Mouse (Mus musculus): ENCODE measurements around the gene Cpsf4.
"Not testable (repeated sequence)": the region's sequence is repeated elsewhere in the genome, so short reads cannot be mapped to it uniquely, and the experiment has no call there.

The Cpsf4 gene

GRCm38 (mm10) chr5:145166536-145167305, at the start of gene Cpsf4, which contains the start of gene Ptcd1:
Gene Cpsf4 (plus strand): TSS chr5:145167213.
Gene Ptcd1 (minus strand): TSS chr5:145167108.
- H3K27me3 ChIP-seq (ENCODE audit: insufficient read depth, low read length): no peaks in the 10 kb centered on the region
- TF ChIP-seq POU5F1 (IDR thresholded peaks at IDR 0.05; ENCODE audit: borderline replicate concordance, low read length) (no peak), CTCF (conservative IDR thresholded peaks at IDR 0.05; ENCODE audit: low read length) (no peak)
- peaks cover 50% of the 10 kb centered on the region for H3K36me3 ChIP-seq (ENCODE audit: insufficient read depth, low read length)
- H3K4me1 ChIP-seq (replicated peaks; ENCODE audit: low read depth, low read length): peaks cover 75% of the 10 kb centered on the region
- H3K4me3 ChIP-seq (replicated peaks; ENCODE audit: low read length): peak within 1 kb of the TSS; percentile 96
- no peaks in the 10 kb centered on the region for H3K9me3 ChIP-seq (ENCODE audit: low read length)

DNA sequence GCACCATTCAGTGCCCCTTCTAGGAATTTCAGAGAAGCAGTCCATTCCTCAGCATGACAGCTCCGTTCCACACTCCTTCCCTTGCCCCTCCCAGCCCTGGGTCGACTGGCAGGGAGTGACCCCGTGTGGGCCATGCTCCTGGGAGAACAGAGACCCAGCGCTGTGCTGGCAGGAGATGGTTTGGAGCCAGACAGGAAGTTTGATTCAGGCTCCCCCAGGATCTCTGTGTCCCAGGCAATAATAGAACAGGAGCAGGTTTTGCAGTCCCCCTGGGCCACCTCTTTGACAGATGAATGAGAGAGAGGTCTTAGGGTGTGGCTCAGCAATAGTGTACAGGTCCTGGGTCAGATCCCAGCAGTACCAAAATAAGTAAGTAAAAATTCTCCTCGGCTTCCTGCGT, 49.0 kb upstream of the Cpsf4 start:
- no peak overlapping the region for H3K4me3 ChIP-seq (replicated peaks; ENCODE audit: low read length)
- TF ChIP-seq NANOG (IDR thresholded peaks at IDR 0.05; ENCODE audit: borderline replicate concordance, low read length): no peak
- no peak for TF ChIP-seq POU5F1 (IDR thresholded peaks at IDR 0.05; ENCODE audit: borderline replicate concordance, low read length)
- TF ChIP-seq CTCF (conservative IDR thresholded peaks at IDR 0.05; ENCODE audit: low read length): no peak
- no peaks in the 10 kb centered on the region for H3K9me3 ChIP-seq (ENCODE audit: low read length)

DNA sequence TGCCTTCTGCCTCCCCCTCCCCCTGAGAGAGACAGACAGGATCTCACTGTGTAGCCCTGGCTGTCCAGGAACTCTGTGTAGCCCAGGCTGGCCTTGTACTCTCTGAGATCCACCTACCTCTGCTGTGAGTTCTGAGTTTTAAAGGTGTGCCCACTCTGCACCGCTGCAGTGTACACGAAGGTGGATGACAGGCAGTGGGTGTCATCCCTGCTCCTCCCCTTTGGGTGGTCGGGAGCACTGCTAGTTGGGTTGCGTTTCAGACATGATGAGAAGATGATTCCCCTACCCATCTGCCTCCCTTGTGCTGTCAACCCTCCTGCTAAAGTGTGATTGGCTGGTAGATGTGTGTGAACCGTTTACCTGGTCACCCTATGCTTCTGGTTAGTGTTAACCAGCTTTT, 48.6 kb upstream of the Cpsf4 start:
- Histone ChIP-seq H3K4me3 (replicated peaks; ENCODE audit: low read length) (no peak overlapping the region), H3K27me3 (ENCODE audit: insufficient read depth, low read length) (peaks cover 9% of the 10 kb centered on the region), H3K9me3 (ENCODE audit: low read length) (no peaks in the 10 kb centered on the region; the same call in 1 of the 2 replicates), H3K36me3 (ENCODE audit: insufficient read depth, low read length) (peaks cover 35% of the 10 kb centered on the region), H3K4me1 (replicated peaks; ENCODE audit: low read depth, low read length) (peaks cover 76% of the 10 kb centered on the region)
- TF ChIP-seq NANOG (IDR thresholded peaks at IDR 0.05; ENCODE audit: borderline replicate concordance, low read length) (no peak), CTCF (conservative IDR thresholded peaks at IDR 0.05; ENCODE audit: low read length) (no peak), POU5F1 (IDR thresholded peaks at IDR 0.05; ENCODE audit: borderline replicate concordance, low read length) (no peak)

More for the DNA sequence above, 49.0 kb upstream of the Cpsf4 start:
- H3K36me3 ChIP-seq (ENCODE audit: insufficient read depth, low read length): peaks cover 30% of the 10 kb centered on the region
- peaks cover 9% of the 10 kb centered on the region for H3K27me3 ChIP-seq (ENCODE audit: insufficient read depth, low read length)
- peaks cover 74% of the 10 kb centered on the region for H3K4me1 ChIP-seq (replicated peaks; ENCODE audit: low read depth, low read length)

DNA sequence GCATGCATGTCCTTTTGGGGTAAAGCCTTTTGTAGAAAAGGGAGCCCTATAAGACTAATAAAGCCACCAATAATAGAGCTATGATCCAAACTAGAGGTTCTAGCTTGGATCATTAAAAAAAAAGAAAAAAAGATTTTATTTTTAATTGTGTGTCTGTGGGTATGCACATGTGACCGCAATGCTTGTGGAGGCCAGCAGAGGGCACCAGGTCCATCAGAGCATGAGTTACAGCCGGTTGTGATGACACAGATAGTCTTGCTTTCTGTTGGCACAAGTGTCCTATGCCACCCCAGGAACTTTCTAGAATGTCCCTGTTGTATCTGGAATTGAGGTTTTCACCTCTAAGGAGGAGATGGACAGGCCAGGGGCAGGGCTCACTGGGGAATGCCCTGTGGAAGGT, 47.6 kb upstream of the Cpsf4 start:
- peak; percentile 78 for TF ChIP-seq CTCF (conservative IDR thresholded peaks at IDR 0.05; ENCODE audit: low read length)
- TF ChIP-seq POU5F1 (IDR thresholded peaks at IDR 0.05; ENCODE audit: borderline replicate concordance, low read length): no peak
- TF ChIP-seq NANOG (IDR thresholded peaks at IDR 0.05; ENCODE audit: borderline replicate concordance, low read length): no peak
- Histone ChIP-seq H3K4me3 (replicated peaks; ENCODE audit: low read length) (no peak overlapping the region), H3K27me3 (ENCODE audit: insufficient read depth, low read length) (peaks cover 5% of the 10 kb centered on the region), H3K36me3 (ENCODE audit: insufficient read depth, low read length) (peaks cover 44% of the 10 kb centered on the region), H3K9me3 (ENCODE audit: low read length) (no peaks in the 10 kb centered on the region; the same call in 1 of the 2 replicates), H3K4me1 (replicated peaks; ENCODE audit: low read depth, low read length) (peaks cover 76% of the 10 kb centered on the region)

- Histone ChIP-seq H3K36me3 (ENCODE audit: insufficient read depth, low read length) (peaks cover 59% of the 10 kb centered on the region), H3K9me3 (ENCODE audit: low read length) (no peaks in the 10 kb centered on the region; the same call in 1 of the 2 replicates), H3K27me3 (ENCODE audit: insufficient read depth, low read length) (no peaks in the 10 kb centered on the region), H3K4me1 (replicated peaks; ENCODE audit: low read depth, low read length) (peaks cover 79% of the 10 kb centered on the region), H3K4me3 (replicated peaks; ENCODE audit: low read length) (no peak overlapping the region)
- TF ChIP-seq CTCF (conservative IDR thresholded peaks at IDR 0.05; ENCODE audit: low read length): no peak
- TF ChIP-seq NANOG (IDR thresholded peaks at IDR 0.05; ENCODE audit: borderline replicate concordance, low read length): no peak
- no peak for TF ChIP-seq POU5F1 (IDR thresholded peaks at IDR 0.05; ENCODE audit: borderline replicate concordance, low read length)
These were observed 46.1 kb upstream of the Cpsf4 start for GRCm38 (mm10) chr5:145120921-145121320.

DNA sequence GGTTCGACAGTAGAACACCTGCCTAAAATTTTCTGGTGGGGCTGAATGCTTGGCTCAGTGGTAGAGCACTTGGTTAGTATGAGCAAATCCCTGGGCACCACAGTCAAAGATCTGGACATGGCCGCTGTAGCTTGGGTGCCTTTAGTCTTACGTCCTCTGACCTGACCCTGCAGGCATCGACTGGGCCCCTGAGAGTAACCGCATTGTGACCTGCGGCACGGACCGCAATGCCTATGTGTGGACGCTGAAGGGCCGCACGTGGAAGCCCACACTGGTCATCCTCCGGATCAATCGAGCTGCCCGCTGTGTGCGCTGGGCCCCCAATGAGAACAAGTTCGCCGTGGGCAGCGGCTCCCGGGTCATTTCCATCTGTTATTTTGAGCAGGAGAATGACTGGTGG, 43.6 kb upstream of the Cpsf4 start:
- H3K36me3 ChIP-seq (ENCODE audit: insufficient read depth, low read length): peaks cover 83% of the 10 kb centered on the region
- H3K9me3 ChIP-seq (ENCODE audit: low read length): no peaks in the 10 kb centered on the region; the same call in 1 of the 2 replicates
- TF ChIP-seq NANOG (IDR thresholded peaks at IDR 0.05; ENCODE audit: borderline replicate concordance, low read length): no peak
- no peak for TF ChIP-seq CTCF (conservative IDR thresholded peaks at IDR 0.05; ENCODE audit: low read length)
- TF ChIP-seq POU5F1 (IDR thresholded peaks at IDR 0.05; ENCODE audit: borderline replicate concordance, low read length): no peak
- H3K4me3 ChIP-seq (replicated peaks; ENCODE audit: low read length): no peak overlapping the region
- no peaks in the 10 kb centered on the region for H3K27me3 ChIP-seq (ENCODE audit: insufficient read depth, low read length)
- H3K4me1 ChIP-seq (replicated peaks; ENCODE audit: low read depth, low read length): peaks cover 75% of the 10 kb centered on the region

DNA sequence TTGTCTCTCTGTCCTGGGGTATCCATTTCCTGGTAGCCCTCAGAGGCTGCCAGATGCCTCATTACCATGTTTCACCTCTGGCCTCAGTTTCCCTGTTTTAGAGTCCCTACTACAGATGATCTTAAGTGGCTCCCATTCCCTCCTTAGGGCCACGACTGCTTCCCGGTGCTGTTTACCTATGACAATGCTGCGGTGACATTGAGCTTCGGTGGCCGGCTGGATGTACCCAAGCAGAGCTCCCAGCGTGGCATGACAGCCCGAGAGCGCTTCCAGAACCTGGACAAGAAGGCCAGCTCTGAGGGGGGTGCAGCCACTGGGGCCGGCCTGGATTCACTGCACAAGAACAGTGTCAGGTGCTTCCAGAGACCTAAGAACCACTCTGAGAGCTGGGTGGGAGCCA, 40.4 kb upstream of the Cpsf4 start:
- Histone ChIP-seq H3K4me3 (replicated peaks; ENCODE audit: low read length) (no peak overlapping the region), H3K36me3 (ENCODE audit: insufficient read depth, low read length) (peaks cover 100% of the 10 kb centered on the region)
- TF ChIP-seq NANOG (IDR thresholded peaks at IDR 0.05; ENCODE audit: borderline replicate concordance, low read length) (no peak), CTCF (conservative IDR thresholded peaks at IDR 0.05; ENCODE audit: low read length) (no peak), POU5F1 (IDR thresholded peaks at IDR 0.05; ENCODE audit: borderline replicate concordance, low read length) (no peak)

DNA sequence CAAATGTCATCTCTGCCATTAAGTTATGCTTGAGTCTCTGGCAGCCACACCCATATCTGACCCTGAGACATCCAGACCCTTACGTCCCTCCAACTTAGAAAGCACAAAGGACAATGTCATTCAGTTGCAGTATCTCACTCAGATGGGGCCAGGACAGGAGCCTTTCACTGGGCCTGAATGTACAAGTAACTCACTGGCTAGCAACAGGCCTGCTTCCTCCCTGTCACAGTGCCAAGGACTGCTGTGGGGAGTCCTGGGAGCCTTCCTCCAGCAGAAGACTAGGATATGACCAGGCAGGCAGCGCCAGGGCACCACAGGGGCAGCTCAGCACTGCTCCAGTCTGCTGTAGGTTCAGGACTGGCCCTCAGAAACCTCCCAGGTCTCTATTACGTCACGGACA, 37.9 kb upstream of the Cpsf4 start:
- Histone ChIP-seq H3K4me3 (replicated peaks; ENCODE audit: low read length) (no peak overlapping the region), H3K9me3 (ENCODE audit: low read length) (no peaks in the 10 kb centered on the region), H3K27me3 (ENCODE audit: insufficient read depth, low read length) (no peaks in the 10 kb centered on the region), H3K36me3 (ENCODE audit: insufficient read depth, low read length) (peaks cover 100% of the 10 kb centered on the region), H3K4me1 (replicated peaks; ENCODE audit: low read depth, low read length) (peaks cover 80% of the 10 kb centered on the region)
- TF ChIP-seq POU5F1 (IDR thresholded peaks at IDR 0.05; ENCODE audit: borderline replicate concordance, low read length) (no peak), CTCF (conservative IDR thresholded peaks at IDR 0.05; ENCODE audit: low read length) (no peak), NANOG (IDR thresholded peaks at IDR 0.05; ENCODE audit: borderline replicate concordance, low read length) (no peak)

More for the DNA sequence above, 40.4 kb upstream of the Cpsf4 start:
- no peaks in the 10 kb centered on the region for H3K27me3 ChIP-seq (ENCODE audit: insufficient read depth, low read length)
- peaks cover 73% of the 10 kb centered on the region for H3K4me1 ChIP-seq (replicated peaks; ENCODE audit: low read depth, low read length)
- H3K9me3 ChIP-seq (ENCODE audit: low read length): no peaks in the 10 kb centered on the region; the same call in 1 of the 2 replicates

- Histone ChIP-seq H3K36me3 (ENCODE audit: insufficient read depth, low read length) (peaks cover 100% of the 10 kb centered on the region), H3K4me1 (replicated peaks; ENCODE audit: low read depth, low read length) (peaks cover 83% of the 10 kb centered on the region)
- not testable (repeated sequence) for H3K27me3 ChIP-seq (ENCODE audit: insufficient read depth, low read length); H3K9me3 ChIP-seq (ENCODE audit: low read length); H3K4me3 ChIP-seq (replicated peaks; ENCODE audit: low read length)
These were observed 37.2 kb upstream of the Cpsf4 start for GRCm38 (mm10) chr5:145129773-145130172.
